Mouse (Mus musculus): ENCODE measurements at regions not wholly inside any gene's neighbourhood (a gene's known extent, or its start where the extent isn't known, plus 50 kb on each side); places are given as distances from the start of the nearest gene placed in this dataset.

DNA sequence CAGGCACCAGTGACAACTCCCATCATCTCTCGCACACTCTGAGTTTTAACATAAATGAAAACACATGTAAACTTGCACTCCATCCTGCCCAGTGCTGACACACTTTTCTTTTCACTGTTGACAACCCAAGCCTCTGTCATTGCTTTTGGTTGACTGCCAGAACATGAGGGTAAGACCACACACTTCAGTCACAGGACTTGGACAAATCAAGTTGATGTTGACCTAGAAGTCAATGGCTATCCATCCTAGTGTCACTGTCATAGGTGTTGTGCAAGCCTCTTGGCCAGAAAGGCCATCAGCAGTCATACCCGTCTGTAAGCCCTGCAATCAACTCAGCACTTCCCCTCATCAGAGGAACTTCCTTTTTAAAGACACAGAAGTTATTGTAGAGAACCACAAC, 208.9 kb upstream of the Foxq1 start:
- no peak for DNase-seq (ENCODE audit: low spot score)
- Histone ChIP-seq H3K4me3 (ENCODE audit: low read depth, low read length) (no peak overlapping the region), H3K27ac (ENCODE audit: low read depth, low read length) (no peak overlapping the region), H3K36me3 (ENCODE audit: control insufficient read depth, insufficient read depth, low read length) (no peaks in the 10 kb centered on the region), H3K9me3 (replicated peaks; ENCODE audit: control insufficient read depth, low read length) (no peaks in the 10 kb centered on the region), H3K4me2 (ENCODE audit: low read length) (no peak overlapping the region), H3K27me3 (replicated peaks; ENCODE audit: control insufficient read depth, insufficient read depth, low read length) (no peaks in the 10 kb centered on the region), H3K4me1 (ENCODE audit: control insufficient read depth, insufficient read depth, low read length) (no peaks in the 10 kb centered on the region), H3K9ac (ENCODE audit: low read length) (no peak overlapping the region)
- no peak for ATAC-seq
- WGBS, result 87% methylated on average over 2 of the region's 2 CpGs

DNA sequence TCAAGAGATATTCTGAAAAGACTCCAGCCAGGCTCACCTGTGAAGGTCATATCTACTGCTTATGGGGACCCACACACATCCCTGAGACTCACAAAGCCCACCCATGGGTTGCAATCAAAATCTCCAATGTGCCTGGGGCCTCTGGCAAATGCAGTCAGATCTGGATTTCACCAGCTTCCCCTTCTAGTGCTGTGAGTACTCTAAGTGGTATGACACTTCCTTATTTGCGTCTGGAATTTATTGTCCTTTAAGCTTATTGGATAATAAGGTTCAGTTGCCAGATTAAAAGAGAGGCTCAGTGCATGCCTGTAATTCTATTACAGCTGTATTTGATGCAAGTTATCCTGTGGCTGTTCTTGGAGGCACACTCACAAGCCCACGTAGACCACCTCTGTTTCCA, 206.3 kb upstream of the Foxq1 start:
- no peak overlapping the region for H3K9ac ChIP-seq (ENCODE audit: low read length)
- no peak overlapping the region for H3K27ac ChIP-seq (ENCODE audit: low read depth, low read length)
- H3K4me1 ChIP-seq (ENCODE audit: control insufficient read depth, insufficient read depth, low read length), result no peaks in the 10 kb centered on the region
- H3K4me2 ChIP-seq (ENCODE audit: low read length), result no peak overlapping the region
- no peak overlapping the region for H3K4me3 ChIP-seq (ENCODE audit: low read depth, low read length)
- 67% methylated on average over 2 of the region's 2 CpGs for WGBS
- DNase-seq (ENCODE audit: low spot score) (no peak), ATAC-seq (no peak)
- H3K36me3 ChIP-seq (ENCODE audit: control insufficient read depth, insufficient read depth, low read length), result no peaks in the 10 kb centered on the region
- no peaks in the 10 kb centered on the region for H3K9me3 ChIP-seq (replicated peaks; ENCODE audit: control insufficient read depth, low read length)
- no peaks in the 10 kb centered on the region for H3K27me3 ChIP-seq (replicated peaks; ENCODE audit: control insufficient read depth, insufficient read depth, low read length)

DNA sequence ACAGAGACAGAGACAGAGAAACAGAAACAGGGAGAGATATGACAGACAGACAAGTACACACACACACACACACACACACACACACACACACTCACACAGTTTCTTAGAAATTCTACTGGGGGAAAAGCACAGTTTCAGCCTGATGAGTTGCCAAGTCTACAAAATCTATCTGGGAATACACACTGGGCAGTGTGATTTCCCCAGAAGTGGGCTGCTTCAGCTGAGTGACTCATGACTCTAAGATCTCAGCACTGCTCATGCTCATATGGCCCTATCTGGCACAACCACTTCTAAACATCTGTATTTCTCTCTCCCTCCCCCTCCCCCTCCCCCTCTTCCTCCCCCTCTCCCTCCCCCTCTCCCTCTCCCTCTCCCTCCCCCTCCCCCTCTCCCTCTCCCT, 204.5 kb upstream of the Foxq1 start:
- DNase-seq (ENCODE audit: low spot score), result no peak
- no peaks in the 10 kb centered on the region for H3K36me3 ChIP-seq (ENCODE audit: control insufficient read depth, insufficient read depth, low read length)
- no peaks in the 10 kb centered on the region for H3K4me1 ChIP-seq (ENCODE audit: control insufficient read depth, insufficient read depth, low read length)
- ATAC-seq, result no peak
- H3K4me2 ChIP-seq (ENCODE audit: low read length), result no peak overlapping the region
- H3K27me3 ChIP-seq (replicated peaks; ENCODE audit: control insufficient read depth, insufficient read depth, low read length), result no peaks in the 10 kb centered on the region
- H3K4me3 ChIP-seq (ENCODE audit: low read depth, low read length), result no peak overlapping the region
- H3K9me3 ChIP-seq (replicated peaks; ENCODE audit: control insufficient read depth, low read length), result no peaks in the 10 kb centered on the region
- no peak overlapping the region for H3K9ac ChIP-seq (ENCODE audit: low read length)
- no peak overlapping the region for H3K27ac ChIP-seq (ENCODE audit: low read depth, low read length)

DNA sequence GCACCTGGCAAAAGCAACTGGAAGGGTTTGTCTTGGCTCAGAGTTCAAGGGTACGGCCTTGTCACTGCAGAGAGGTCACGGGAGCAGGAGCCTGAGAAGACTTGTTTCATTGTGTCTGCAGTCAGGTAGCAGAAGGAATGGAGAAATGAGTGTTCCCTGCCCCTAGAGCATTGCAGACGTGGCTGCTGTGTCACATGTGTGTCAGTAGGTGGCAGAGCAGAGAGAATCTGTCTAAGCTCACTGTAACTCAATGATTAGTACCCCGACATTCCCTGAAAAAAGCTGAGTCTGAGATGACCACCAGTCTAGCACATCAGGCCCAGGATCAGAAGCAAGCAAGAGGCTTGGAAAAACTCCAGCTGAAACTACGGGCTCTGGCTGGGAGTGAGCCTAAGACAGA, 203.1 kb upstream of the Foxq1 start:
- H3K27ac ChIP-seq (ENCODE audit: low read depth, low read length), result no peak overlapping the region
- H3K27me3 ChIP-seq (replicated peaks; ENCODE audit: control insufficient read depth, insufficient read depth, low read length), result no peaks in the 10 kb centered on the region
- H3K4me2 ChIP-seq (ENCODE audit: low read length), result no peak overlapping the region
- no peaks in the 10 kb centered on the region for H3K9me3 ChIP-seq (replicated peaks; ENCODE audit: control insufficient read depth, low read length)
- no peaks in the 10 kb centered on the region for H3K36me3 ChIP-seq (ENCODE audit: control insufficient read depth, insufficient read depth, low read length)
- H3K4me3 ChIP-seq (ENCODE audit: low read depth, low read length), result no peak overlapping the region
- H3K4me1 ChIP-seq (ENCODE audit: control insufficient read depth, insufficient read depth, low read length), result no peaks in the 10 kb centered on the region
- ATAC-seq (no peak), DNase-seq (ENCODE audit: low spot score) (no peak)
- WGBS, result 72% methylated on average over 5 of the region's 5 CpGs
- no peak overlapping the region for H3K9ac ChIP-seq (ENCODE audit: low read length)

DNA sequence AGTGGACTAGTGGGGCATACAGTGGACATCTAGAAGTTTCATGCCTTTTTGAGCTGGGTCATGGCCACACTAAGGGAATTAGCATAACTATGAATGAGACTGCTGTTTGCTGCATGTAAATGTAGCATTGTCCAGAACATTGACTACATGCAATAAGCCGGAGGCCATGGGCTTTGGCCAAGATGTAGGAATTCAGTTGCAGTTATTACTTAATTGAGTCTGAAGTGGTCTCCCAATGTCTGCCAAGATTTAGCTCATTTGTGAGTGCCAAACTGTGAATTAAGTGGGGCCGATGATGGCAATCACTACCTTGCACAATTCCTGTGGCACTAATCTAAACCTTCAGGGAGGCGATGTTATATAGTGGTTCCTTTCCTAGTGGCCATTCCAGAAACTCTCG, 196.6 kb upstream of the Foxq1 start:
- H3K4me3 ChIP-seq (ENCODE audit: low read depth, low read length), result no peak overlapping the region
- 67% methylated on average over 4 of the region's 4 CpGs for WGBS
- no peaks in the 10 kb centered on the region for H3K27me3 ChIP-seq (replicated peaks; ENCODE audit: control insufficient read depth, insufficient read depth, low read length)
- H3K4me2 ChIP-seq (ENCODE audit: low read length), result no peak overlapping the region
- no peak overlapping the region for H3K9ac ChIP-seq (ENCODE audit: low read length)
- no peaks in the 10 kb centered on the region for H3K9me3 ChIP-seq (replicated peaks; ENCODE audit: control insufficient read depth, low read length)
- no peaks in the 10 kb centered on the region for H3K4me1 ChIP-seq (ENCODE audit: control insufficient read depth, insufficient read depth, low read length)
- H3K36me3 ChIP-seq (ENCODE audit: control insufficient read depth, insufficient read depth, low read length), result no peaks in the 10 kb centered on the region
- ATAC-seq (no peak), DNase-seq (ENCODE audit: low spot score) (peak; percentile 48)
- H3K27ac ChIP-seq (ENCODE audit: low read depth, low read length), result no peak overlapping the region

DNA sequence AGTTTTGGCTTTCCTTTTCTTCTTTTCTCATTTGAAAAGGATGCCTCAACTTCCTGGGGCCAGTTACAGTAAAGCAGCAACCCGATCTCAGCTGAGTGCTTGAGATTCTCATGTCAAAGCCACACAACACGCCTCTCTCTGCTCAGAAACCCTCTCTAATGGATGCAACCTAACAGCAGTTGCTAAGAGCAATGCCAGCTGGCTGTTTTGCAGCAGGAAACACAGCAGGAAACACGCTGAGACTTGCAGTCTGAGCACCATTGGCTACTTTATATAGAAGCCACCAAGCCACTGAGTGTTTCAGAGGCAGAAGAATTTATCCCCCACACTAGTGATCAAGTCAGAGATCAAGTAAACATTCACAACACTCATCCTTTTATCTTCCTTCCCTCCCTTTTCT, 193.5 kb upstream of the Foxq1 start:
- no peak for ATAC-seq
- Histone ChIP-seq H3K4me2 (ENCODE audit: low read length) (no peak overlapping the region), H3K4me3 (ENCODE audit: low read depth, low read length) (no peak overlapping the region), H3K9me3 (replicated peaks; ENCODE audit: control insufficient read depth, low read length) (no peaks in the 10 kb centered on the region), H3K36me3 (ENCODE audit: control insufficient read depth, insufficient read depth, low read length) (no peaks in the 10 kb centered on the region), H3K9ac (ENCODE audit: low read length) (no peak overlapping the region), H3K4me1 (ENCODE audit: control insufficient read depth, insufficient read depth, low read length) (no peaks in the 10 kb centered on the region), H3K27me3 (replicated peaks; ENCODE audit: control insufficient read depth, insufficient read depth, low read length) (no peaks in the 10 kb centered on the region), H3K27ac (ENCODE audit: low read depth, low read length) (no peak overlapping the region)
- DNase-seq (ENCODE audit: low spot score), result peak; percentile 30
- WGBS, result 33% methylated on average over 3 of the region's 3 CpGs

DNA sequence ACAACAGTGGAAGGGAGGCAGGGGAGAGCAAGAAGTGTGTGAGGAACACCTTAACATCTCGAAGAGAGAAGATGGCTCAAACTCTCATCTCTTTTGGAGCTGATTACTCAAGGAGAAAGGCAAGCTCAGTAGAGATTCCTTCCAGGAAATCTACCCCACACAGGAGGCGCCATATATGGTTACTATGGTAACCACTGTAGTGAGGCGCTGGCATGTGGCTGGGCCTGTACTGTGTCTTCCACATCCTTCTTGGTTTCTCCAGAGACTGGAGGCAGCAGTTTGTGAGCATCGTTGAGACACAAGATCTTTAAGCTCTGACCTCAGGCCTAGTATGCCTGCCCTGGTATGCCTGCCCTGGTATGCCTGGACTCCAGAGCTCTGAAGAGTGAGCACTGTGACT, 191.6 kb upstream of the Foxq1 start:
- ATAC-seq (no peak), DNase-seq (ENCODE audit: low spot score) (no peak)
- H3K27me3 ChIP-seq (replicated peaks; ENCODE audit: control insufficient read depth, insufficient read depth, low read length), result no peaks in the 10 kb centered on the region
- no peak overlapping the region for H3K4me2 ChIP-seq (ENCODE audit: low read length)
- no peak overlapping the region for H3K9ac ChIP-seq (ENCODE audit: low read length)
- no peaks in the 10 kb centered on the region for H3K4me1 ChIP-seq (ENCODE audit: control insufficient read depth, insufficient read depth, low read length)
- H3K27ac ChIP-seq (ENCODE audit: low read depth, low read length), result no peak overlapping the region
- H3K9me3 ChIP-seq (replicated peaks; ENCODE audit: control insufficient read depth, low read length), result no peaks in the 10 kb centered on the region
- WGBS, result 65% methylated on average over 4 of the region's 4 CpGs
- no peak overlapping the region for H3K4me3 ChIP-seq (ENCODE audit: low read depth, low read length)
- no peaks in the 10 kb centered on the region for H3K36me3 ChIP-seq (ENCODE audit: control insufficient read depth, insufficient read depth, low read length)

DNA sequence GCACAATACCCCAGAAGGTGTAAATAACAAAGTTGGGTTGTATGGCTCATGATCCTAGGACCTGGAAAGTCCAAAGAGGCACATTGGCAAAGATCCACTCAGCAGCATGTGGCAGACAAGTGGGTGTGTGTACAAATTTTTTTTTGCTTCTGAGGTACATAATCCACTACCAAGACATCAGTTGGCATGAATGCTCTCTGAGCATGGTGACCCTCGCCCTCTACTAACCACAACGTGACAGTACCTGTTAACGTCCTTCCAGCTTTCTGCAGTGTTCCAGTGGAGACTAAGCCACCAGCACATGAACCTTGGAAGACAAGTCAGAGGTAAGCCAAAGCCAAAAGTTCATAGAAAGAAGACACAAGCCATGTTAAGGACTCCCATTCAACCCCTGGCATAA, 188.7 kb upstream of the Foxq1 start:
- DNase-seq (ENCODE audit: low spot score), result no peak
- no peak overlapping the region for H3K9ac ChIP-seq (ENCODE audit: low read length)
- H3K4me3 ChIP-seq (ENCODE audit: low read depth, low read length), result no peak overlapping the region
- 89% methylated on average over 3 of the region's 3 CpGs for WGBS
- no peak overlapping the region for H3K4me2 ChIP-seq (ENCODE audit: low read length)
- H3K36me3 ChIP-seq (ENCODE audit: control insufficient read depth, insufficient read depth, low read length), result no peaks in the 10 kb centered on the region
- no peak overlapping the region for H3K27ac ChIP-seq (ENCODE audit: low read depth, low read length)
- no peaks in the 10 kb centered on the region for H3K27me3 ChIP-seq (replicated peaks; ENCODE audit: control insufficient read depth, insufficient read depth, low read length)
- no peaks in the 10 kb centered on the region for H3K4me1 ChIP-seq (ENCODE audit: control insufficient read depth, insufficient read depth, low read length)
- no peak for ATAC-seq
- no peaks in the 10 kb centered on the region for H3K9me3 ChIP-seq (replicated peaks; ENCODE audit: control insufficient read depth, low read length)

DNA sequence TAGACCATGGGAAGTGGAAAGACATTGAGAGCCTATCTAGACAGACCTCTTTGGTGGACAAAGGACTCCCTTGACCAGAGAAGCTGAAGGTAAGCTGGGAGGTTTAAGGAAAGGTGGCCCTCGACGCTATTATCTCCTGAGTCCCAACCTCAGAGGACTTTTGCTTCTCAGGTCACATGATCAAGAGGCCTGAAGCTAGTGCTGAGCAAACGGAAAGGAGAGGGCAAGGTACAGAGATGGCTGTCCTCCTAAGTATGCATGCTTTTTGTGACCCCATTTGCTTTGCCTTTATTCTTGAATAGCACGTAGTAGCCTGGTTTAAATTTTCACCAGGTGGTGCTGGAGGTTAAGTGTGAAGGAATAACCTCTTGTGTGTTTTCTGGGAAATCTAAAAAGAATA, 186.8 kb upstream of the Foxq1 start:
- no peak overlapping the region for H3K4me3 ChIP-seq (ENCODE audit: low read depth, low read length)
- H3K36me3 ChIP-seq (ENCODE audit: control insufficient read depth, insufficient read depth, low read length), result no peaks in the 10 kb centered on the region
- DNase-seq (ENCODE audit: low spot score), result no peak
- H3K4me1 ChIP-seq (ENCODE audit: control insufficient read depth, insufficient read depth, low read length), result no peaks in the 10 kb centered on the region
- no peak overlapping the region for H3K4me2 ChIP-seq (ENCODE audit: low read length)
- no peaks in the 10 kb centered on the region for H3K27me3 ChIP-seq (replicated peaks; ENCODE audit: control insufficient read depth, insufficient read depth, low read length)
- no peak for ATAC-seq
- H3K9ac ChIP-seq (ENCODE audit: low read length), result no peak overlapping the region
- no peak overlapping the region for H3K27ac ChIP-seq (ENCODE audit: low read depth, low read length)
- WGBS, result 86% methylated on average over 4 of the region's 4 CpGs
- no peaks in the 10 kb centered on the region for H3K9me3 ChIP-seq (replicated peaks; ENCODE audit: control insufficient read depth, low read length)

DNA sequence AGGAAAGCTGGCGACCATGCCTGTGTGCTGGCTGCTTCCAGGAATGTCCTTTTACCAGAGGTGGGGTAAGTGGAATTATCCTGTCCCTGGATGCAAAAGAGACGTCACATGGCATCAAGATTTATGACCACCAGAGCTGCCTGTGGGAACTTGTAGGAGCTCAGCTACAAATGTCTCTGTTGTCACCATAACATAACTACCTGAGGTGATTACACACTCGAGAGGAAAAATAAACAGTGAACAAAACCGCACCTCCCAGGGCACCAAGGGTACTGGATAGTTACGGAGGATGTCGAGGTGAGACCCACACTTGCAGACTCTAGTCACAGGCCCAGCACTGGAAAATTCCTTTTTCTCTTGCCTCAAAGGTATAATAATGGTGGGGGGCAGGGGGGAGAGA, 185.1 kb upstream of the Foxq1 start:
- no peak overlapping the region for H3K27ac ChIP-seq (ENCODE audit: low read depth, low read length)
- no peak overlapping the region for H3K9ac ChIP-seq (ENCODE audit: low read length)
- H3K4me3 ChIP-seq (ENCODE audit: low read depth, low read length), result no peak overlapping the region
- 83% methylated on average over 6 of the region's 6 CpGs for WGBS
- H3K4me2 ChIP-seq (ENCODE audit: low read length), result no peak overlapping the region
- no peak for ATAC-seq
- DNase-seq (ENCODE audit: low spot score), result no peak
- H3K9me3 ChIP-seq (replicated peaks; ENCODE audit: control insufficient read depth, low read length), result no peaks in the 10 kb centered on the region
- no peaks in the 10 kb centered on the region for H3K4me1 ChIP-seq (ENCODE audit: control insufficient read depth, insufficient read depth, low read length)
- H3K36me3 ChIP-seq (ENCODE audit: control insufficient read depth, insufficient read depth, low read length), result no peaks in the 10 kb centered on the region
- no peaks in the 10 kb centered on the region for H3K27me3 ChIP-seq (replicated peaks; ENCODE audit: control insufficient read depth, insufficient read depth, low read length)

Data from forebrain, embryonic 14.5 days (tissue).